ENCODE assay signal across 16 mouse cellular contexts in the genomic region with DNA sequence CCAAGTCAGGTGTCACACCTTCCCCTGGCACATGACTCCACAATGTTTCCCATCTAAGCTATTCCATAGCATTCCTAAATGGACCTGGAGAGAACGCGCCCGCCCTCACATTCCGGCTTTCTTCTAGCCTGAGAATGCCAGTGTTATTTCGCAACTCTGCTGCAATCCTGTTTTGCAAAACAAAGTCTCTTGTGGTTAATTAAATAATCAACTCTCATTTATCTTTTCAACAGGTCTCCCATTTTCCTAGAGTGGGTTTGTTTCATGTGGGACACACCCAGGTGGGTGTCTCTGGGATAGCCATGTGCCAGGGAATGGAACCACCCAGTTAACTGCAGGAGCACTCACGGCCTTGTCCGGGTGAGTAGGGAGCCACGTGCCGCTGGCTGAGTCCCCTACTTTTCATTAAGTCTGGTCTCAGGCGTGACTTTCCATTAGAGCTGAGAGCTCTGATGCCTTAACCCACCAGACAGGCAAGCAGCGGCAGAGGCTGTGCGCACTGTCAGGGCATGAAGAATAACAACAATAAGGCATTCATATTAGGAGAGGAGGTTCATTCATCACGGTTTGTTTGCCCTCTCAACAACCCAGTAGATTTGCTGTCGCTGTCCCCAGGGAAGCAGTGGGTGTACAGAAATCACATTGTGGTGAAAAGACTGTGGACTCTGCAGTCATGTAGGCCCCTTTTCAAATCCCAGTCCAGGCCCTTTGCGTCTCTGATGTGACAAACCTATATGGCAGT.
DNase-seq lines count a peak whose midpoint lies in the region; ATAC-seq lines count a peak whose summit lies in the region.
"Had no signal": no experiment of that assay in that cellular context is flagged by ENCODE, and none has a peak within 500 bp of the region (broad histone marks: within the 10 kb centered on the region; RNA-seq: fewer than 3 reads in every experiment).

No protein-coding gene starts in this region.

- H3K4me3 ChIP-seq in hindbrain, embryonic 11.5 days (ENCODE audit: low read depth, low read length): no peak overlapping the region
- H3K4me3 ChIP-seq in hindbrain, embryonic 10.5 days: no peak overlapping the region
- H3K4me3 ChIP-seq in midbrain, embryonic 16.5 days (ENCODE audit: low read depth, low read length): no peak overlapping the region
- H3K4me3 ChIP-seq: embryonic facial prominence, embryonic 13.5 days; lung, embryonic 15.5 days had no signal

- no peaks in the 10 kb centered on the region for H3K9me3 ChIP-seq in hindbrain, embryonic 11.5 days (ENCODE audit: control insufficient read depth, low read length)
- no peaks in the 10 kb centered on the region for H3K9me3 ChIP-seq in hindbrain, embryonic 10.5 days
- H3K9me3 ChIP-seq in midbrain, embryonic 16.5 days (replicated peaks; ENCODE audit: control insufficient read depth, low read length, poor library complexity, severe bottlenecking): no peaks in the 10 kb centered on the region
- H3K9me3 ChIP-seq: embryonic facial prominence, embryonic 13.5 days; lung, embryonic 15.5 days had no signal

- no peak overlapping the region for H3K27ac ChIP-seq in hindbrain, embryonic 11.5 days (ENCODE audit: low read depth, low read length)
- no peak overlapping the region for H3K27ac ChIP-seq in hindbrain, embryonic 10.5 days
- no peak overlapping the region for H3K27ac ChIP-seq in midbrain, embryonic 16.5 days (ENCODE audit: low read length)
- H3K27ac ChIP-seq: embryonic facial prominence, embryonic 13.5 days; lung, embryonic 15.5 days had no signal

- DNase-seq in hindbrain, embryonic 11.5 days (ENCODE audit: low spot score): peak; percentile 42
- no peak for DNase-seq in hindbrain, embryonic 10.5 days (ENCODE audit: low spot score)
- DNase-seq in ES-CJ7 (ENCODE audit: low read depth, low spot score): peak; percentile 48
- peak; percentile 42 for DNase-seq in fibroblast of lung, adult 2 months (ENCODE audit: low read depth)
- no peak for DNase-seq in kidney, postnatal 14 days
- DNase-seq in spleen, postnatal 4 days (ENCODE audit: low spot score in 2 of 2): no peak
- DNase-seq: cerebellum, adult 11-12 months; heart, adult 18-20 months; heart, postnatal 14 days; kidney, adult 18-20 months; right cerebral cortex, postnatal 25 days had no signal

- H3K4me1 ChIP-seq in hindbrain, embryonic 11.5 days (replicated peaks; ENCODE audit: control insufficient read depth, insufficient read depth, low read length): no peaks in the 10 kb centered on the region; the same call in 1 of the 2 replicates
- H3K4me1 ChIP-seq in hindbrain, embryonic 10.5 days (replicated peaks): peaks cover 40% of the 10 kb centered on the region
- H3K4me1 ChIP-seq in midbrain, embryonic 16.5 days (ENCODE audit: control insufficient read depth, insufficient read depth, low read length): peaks cover 9% of the 10 kb centered on the region
- H3K4me1 ChIP-seq: lung, embryonic 15.5 days had no signal

- no peak overlapping the region for H3K4me2 ChIP-seq in hindbrain, embryonic 11.5 days (replicated peaks; ENCODE audit: low read depth, low read length)
- H3K4me2 ChIP-seq in midbrain, embryonic 16.5 days (ENCODE audit: low read length): no peak overlapping the region
- H3K4me2 ChIP-seq: embryonic facial prominence, embryonic 13.5 days; lung, embryonic 15.5 days had no signal

- H3K9ac ChIP-seq in hindbrain, embryonic 11.5 days (ENCODE audit: low read depth, low read length): no peak overlapping the region
- H3K9ac ChIP-seq in midbrain, embryonic 16.5 days (ENCODE audit: low read depth, low read length): no peak overlapping the region
- H3K9ac ChIP-seq: embryonic facial prominence, embryonic 13.5 days; lung, embryonic 15.5 days had no signal

- WGBS in hindbrain, embryonic 11.5 days: 48% methylated on average over 15 of the region's 15 CpGs
- WGBS in hindbrain, embryonic 10.5 days: 59% methylated on average over 15 of the region's 15 CpGs
- WGBS in midbrain, embryonic 16.5 days: 55% methylated on average over 15 of the region's 15 CpGs

- no peaks in the 10 kb centered on the region for H3K36me3 ChIP-seq in hindbrain, embryonic 11.5 days (ENCODE audit: control insufficient read depth, insufficient read depth, low read length)
- H3K36me3 ChIP-seq in hindbrain, embryonic 10.5 days: no peaks in the 10 kb centered on the region
- no peaks in the 10 kb centered on the region for H3K36me3 ChIP-seq in midbrain, embryonic 16.5 days (ENCODE audit: control insufficient read depth, insufficient read depth, low read length)
- H3K36me3 ChIP-seq: embryonic facial prominence, embryonic 13.5 days; lung, embryonic 15.5 days had no signal

- H3K27me3 ChIP-seq in hindbrain, embryonic 11.5 days (ENCODE audit: control insufficient read depth, insufficient read depth, low read length): 0 out of 2 replicates have a peak, but pooled peaks cover 5% of the 10 kb centered on the region
- peaks cover 86% of the 10 kb centered on the region for H3K27me3 ChIP-seq in hindbrain, embryonic 10.5 days (ENCODE audit: insufficient read depth, poor library complexity, severe bottlenecking)
- H3K27me3 ChIP-seq in midbrain, embryonic 16.5 days (ENCODE audit: control insufficient read depth, insufficient read depth, low read depth, low read length): no peaks in the 10 kb centered on the region
- H3K27me3 ChIP-seq: embryonic facial prominence, embryonic 13.5 days; lung, embryonic 15.5 days had no signal

- peak; percentile 67 for ATAC-seq in hindbrain, embryonic 11.5 days (ENCODE audit: low FRiP score)
- ATAC-seq in midbrain, embryonic 16.5 days: peak; percentile 30; the same call in 1 of the 2 replicates
- ATAC-seq: activated CD4-positive, CD25-positive, alpha-beta regulatory T cell, adult 4 months; forebrain, embryonic 16.5 days had no signal

Comparison
In these comparisons a context has a peak if more than half of its experiments do, and no peak if none do; other contexts are left out.
1. DNase-seq: peak in hindbrain, embryonic 11.5 days (single experiment), ES-CJ7 (single experiment) and fibroblast of lung, adult 2 months (single experiment); none in hindbrain, embryonic 10.5 days (single experiment), kidney, postnatal 14 days (single experiment) and spleen, postnatal 4 days (0 of 2).